ENCODE assay signal across 12 mouse cellular contexts in the genomic region with DNA sequence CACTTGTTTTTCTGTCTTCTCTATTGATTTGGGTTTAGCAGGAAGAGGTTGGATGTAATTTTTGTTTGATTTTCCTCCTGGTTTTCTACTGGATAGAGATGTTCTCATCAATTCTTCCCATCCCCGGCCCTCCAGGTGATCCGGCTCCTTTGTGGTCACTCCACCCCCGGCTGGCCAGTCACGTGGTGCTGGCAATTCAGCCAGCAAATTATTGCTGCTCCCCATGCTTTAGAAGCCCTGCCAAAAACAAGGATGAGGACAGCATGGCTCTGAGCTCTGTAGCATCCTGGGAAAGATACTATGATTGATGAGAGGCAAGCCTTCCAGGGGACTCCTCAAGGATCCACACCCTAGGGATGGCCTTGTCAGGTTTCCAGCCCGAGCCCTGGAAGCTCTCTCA.
"Had no signal": no experiment of that assay in that cellular context is flagged by ENCODE, and none has a peak within 500 bp of the region (broad histone marks: within the 10 kb centered on the region; RNA-seq: fewer than 3 reads in every experiment).

No protein-coding gene starts in this region.

- DNase-seq: kidney, postnatal 14 days; kidney, postnatal 4 days; liver, embryonic 13.5 days; lung, adult 2 months; lung, postnatal 14 days; lung, postnatal 4 days; midbrain, embryonic 14.5 days; right cerebral cortex, postnatal 14 days; right cerebral cortex, postnatal 4 days; thymus, adult 2 months; thymus, postnatal 14 days; thymus, postnatal 4 days had no signal
